Comparison of ENCODE assay signal across 28 mouse cellular contexts in the genomic region with DNA sequence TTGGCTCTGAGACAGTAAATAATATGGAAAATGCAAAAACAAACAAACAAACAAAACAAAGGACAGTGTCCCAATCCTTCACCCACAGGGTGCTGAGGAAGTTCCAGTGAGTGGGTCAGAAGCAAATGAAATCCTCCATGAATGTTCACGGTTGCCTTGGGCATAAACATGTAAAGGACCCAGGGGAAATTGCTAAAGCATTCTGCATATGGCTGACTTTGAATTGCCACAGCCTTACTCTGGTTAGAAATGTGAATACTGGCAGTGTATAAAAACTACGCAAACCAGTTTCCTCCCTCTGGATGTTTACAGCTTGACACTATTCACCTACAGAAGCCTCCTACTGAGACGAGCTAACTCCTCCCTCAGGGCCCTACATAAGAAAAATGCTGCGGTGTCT. TPM values are rescaled to one million over a fixed set of nuclear protein-coding genes. Genes with fewer than 3 reads are reported as not detected.
DNase-seq lines count a peak whose midpoint lies in the region; ATAC-seq lines count a peak whose summit lies in the region.
"Had no signal": no experiment of that assay in that cellular context is flagged by ENCODE, and none has a peak within 500 bp of the region (broad histone marks: within the 10 kb centered on the region; RNA-seq: fewer than 3 reads in every experiment).

No protein-coding gene starts in this region.

- H3K9ac ChIP-seq in midbrain, embryonic 13.5 days (replicated peaks): no peak overlapping the region
- no peak overlapping the region for H3K9ac ChIP-seq in midbrain, embryonic 11.5 days (ENCODE audit: low read length)
- H3K9ac ChIP-seq in hindbrain, embryonic 14.5 days: no peak overlapping the region
- no peak overlapping the region for H3K9ac ChIP-seq in midbrain, embryonic 16.5 days (ENCODE audit: low read depth, low read length)
- H3K9ac ChIP-seq: heart, embryonic 15.5 days; limb, embryonic 13.5 days; lung, embryonic 15.5 days had no signal

- 67% methylated on average over 4 of the region's 4 CpGs for WGBS in midbrain, embryonic 13.5 days
- WGBS in midbrain, embryonic 11.5 days: 72% methylated on average over 4 of the region's 4 CpGs
- 56% methylated on average over 4 of the region's 4 CpGs for WGBS in hindbrain, embryonic 14.5 days
- 64% methylated on average over 4 of the region's 4 CpGs for WGBS in midbrain, embryonic 16.5 days

- no peak for ATAC-seq in midbrain, embryonic 13.5 days
- ATAC-seq in midbrain, embryonic 11.5 days (ENCODE audit: low FRiP score): no peak
- peak; percentile 76 for ATAC-seq in hindbrain, embryonic 14.5 days (ENCODE audit: low FRiP score)
- peak; percentile 51; the same call in 1 of the 2 replicates for ATAC-seq in midbrain, embryonic 16.5 days
- no peak for ATAC-seq in inflammation-experienced regulatory T-cells, adult 6 months
- ATAC-seq: forebrain, embryonic 14.5 days; Patski had no signal

- H3K36me3 ChIP-seq in midbrain, embryonic 13.5 days: no peaks in the 10 kb centered on the region
- H3K36me3 ChIP-seq in midbrain, embryonic 11.5 days (ENCODE audit: control insufficient read depth, insufficient read depth, low read length): no peaks in the 10 kb centered on the region
- H3K36me3 ChIP-seq in hindbrain, embryonic 14.5 days (replicated peaks; ENCODE audit: control insufficient read depth, insufficient read depth): no peaks in the 10 kb centered on the region
- H3K36me3 ChIP-seq in midbrain, embryonic 16.5 days (ENCODE audit: control insufficient read depth, insufficient read depth, low read length): no peaks in the 10 kb centered on the region
- H3K36me3 ChIP-seq: heart, embryonic 10.5 days; heart, embryonic 15.5 days; limb, embryonic 13.5 days; lung, embryonic 15.5 days had no signal

- no peak overlapping the region for H3K4me2 ChIP-seq in midbrain, embryonic 13.5 days (replicated peaks)
- H3K4me2 ChIP-seq in midbrain, embryonic 11.5 days: no peak overlapping the region
- no peak overlapping the region for H3K4me2 ChIP-seq in hindbrain, embryonic 14.5 days (replicated peaks)
- H3K4me2 ChIP-seq in midbrain, embryonic 16.5 days (ENCODE audit: low read length): no peak overlapping the region
- H3K4me2 ChIP-seq: heart, embryonic 15.5 days; limb, embryonic 13.5 days; liver, embryonic 11.5 days; lung, embryonic 15.5 days had no signal

- no peak overlapping the region for H3K4me3 ChIP-seq in midbrain, embryonic 13.5 days (replicated peaks)
- no peak overlapping the region for H3K4me3 ChIP-seq in midbrain, embryonic 11.5 days (ENCODE audit: low read depth, low read length)
- H3K4me3 ChIP-seq in hindbrain, embryonic 14.5 days (replicated peaks; ENCODE audit: low read length): no peak overlapping the region
- H3K4me3 ChIP-seq in midbrain, embryonic 16.5 days (ENCODE audit: low read depth, low read length): no peak overlapping the region
- H3K4me3 ChIP-seq: heart, embryonic 10.5 days; heart, embryonic 15.5 days; layer of hippocampus, adult 2 months; left cerebral cortex, adult 2 months; limb, embryonic 13.5 days; lung, embryonic 15.5 days had no signal

- H3K4me1 ChIP-seq in midbrain, embryonic 13.5 days (replicated peaks): no peaks in the 10 kb centered on the region
- H3K4me1 ChIP-seq in midbrain, embryonic 11.5 days (ENCODE audit: control insufficient read depth, insufficient read depth, low read length): no peaks in the 10 kb centered on the region
- no peaks in the 10 kb centered on the region for H3K4me1 ChIP-seq in hindbrain, embryonic 14.5 days (replicated peaks; ENCODE audit: control insufficient read depth, insufficient read depth, low read length)
- H3K4me1 ChIP-seq in midbrain, embryonic 16.5 days (ENCODE audit: control insufficient read depth, insufficient read depth, low read length): no peaks in the 10 kb centered on the region
- H3K4me1 ChIP-seq: heart, embryonic 10.5 days; heart, embryonic 15.5 days; lung, embryonic 15.5 days had no signal

- no peaks in the 10 kb centered on the region for H3K27me3 ChIP-seq in midbrain, embryonic 13.5 days
- no peaks in the 10 kb centered on the region for H3K27me3 ChIP-seq in midbrain, embryonic 11.5 days (ENCODE audit: control insufficient read depth, insufficient read depth, low read length)
- no peaks in the 10 kb centered on the region for H3K27me3 ChIP-seq in hindbrain, embryonic 14.5 days (ENCODE audit: control insufficient read depth, insufficient read depth, low read length)
- no peaks in the 10 kb centered on the region for H3K27me3 ChIP-seq in midbrain, embryonic 16.5 days (ENCODE audit: control insufficient read depth, insufficient read depth, low read depth, low read length)
- H3K27me3 ChIP-seq: heart, embryonic 15.5 days; limb, embryonic 13.5 days; lung, embryonic 15.5 days; Patski had no signal

- H3K27ac ChIP-seq in midbrain, embryonic 13.5 days: peak overlapping the region; percentile 2; the same call in 1 of the 2 replicates
- no peak overlapping the region for H3K27ac ChIP-seq in midbrain, embryonic 11.5 days (ENCODE audit: low read depth, low read length)
- peak overlapping the region; percentile 70 for H3K27ac ChIP-seq in hindbrain, embryonic 14.5 days
- no peak overlapping the region for H3K27ac ChIP-seq in midbrain, embryonic 16.5 days (ENCODE audit: low read length)
- H3K27ac ChIP-seq: heart, embryonic 10.5 days; heart, embryonic 15.5 days; layer of hippocampus, adult 2 months; left cerebral cortex, adult 2 months; limb, embryonic 13.5 days; lung, embryonic 15.5 days had no signal

- H3K9me3 ChIP-seq in midbrain, embryonic 13.5 days: no peaks in the 10 kb centered on the region
- no peaks in the 10 kb centered on the region for H3K9me3 ChIP-seq in midbrain, embryonic 11.5 days (ENCODE audit: control insufficient read depth, low read length)
- H3K9me3 ChIP-seq in hindbrain, embryonic 14.5 days (ENCODE audit: control insufficient read depth, low read length): no peaks in the 10 kb centered on the region
- H3K9me3 ChIP-seq in midbrain, embryonic 16.5 days (replicated peaks; ENCODE audit: control insufficient read depth, low read length, poor library complexity, severe bottlenecking): no peaks in the 10 kb centered on the region
- H3K9me3 ChIP-seq: heart, embryonic 10.5 days; heart, embryonic 15.5 days; limb, embryonic 13.5 days; lung, embryonic 15.5 days had no signal

- no peak for DNase-seq in midbrain, embryonic 11.5 days (ENCODE audit: low spot score, missing footprints)
- DNase-seq in hindbrain, embryonic 14.5 days (ENCODE audit: low spot score): no peak
- no peak for DNase-seq in heart, adult 18-20 months
- DNase-seq in cerebellum, postnatal 25 days: no peak
- DNase-seq: adrenal gland, postnatal 25 days; cerebellum, adult 8-10 months; cerebellum, postnatal 36 days; gastrocnemius, postnatal 14 days; kidney, adult 18-20 months; kidney, postnatal 36 days; right cerebral cortex, postnatal 4 days; thymus, adult 2 months; thymus, postnatal 36 days had no signal

RNA-seq across cellular contexts. Expression of a gene that starts 54.9 kb away (rescaled TPM):
- 5.5 and 6.5 TPM in 2 replicates for polyA plus RNA-seq in midbrain, embryonic 13.5 days (2015; fragmentation: Nextera tagmentation; extraction: Ambion mirVana)
- 0.80 and 1.1 TPM in 2 replicates for polyA plus RNA-seq in midbrain, embryonic 11.5 days (2014; fragmentation: Nextera tagmentation; extraction: Ambion mirVana)
- polyA plus RNA-seq in hindbrain, embryonic 14.5 days (2014; fragmentation: Nextera tagmentation; extraction: Ambion mirVana): 5.7 and 7.1 TPM in 2 replicates
- 12.3 and 12.6 TPM in 2 replicates for polyA plus RNA-seq in midbrain, embryonic 16.5 days (2015; fragmentation: Nextera tagmentation; extraction: Ambion mirVana)
- total RNA-seq in heart, adult 18-20 months (2021): under 1 TPM; 0.79 to 0.80 TPM
- not detected for polyA plus RNA-seq in inflammation-experienced regulatory T-cells, adult 6 months (2017; shearing (Covaris generic))
- total RNA-seq: granulocyte monocyte progenitor cell, adult 5-6 weeks; megakaryocyte, adult 5-6 weeks; MEL had no signal
- polyA plus RNA-seq: liver, embryonic 11.5 days; Patski had no signal

Comparison
In these comparisons a context has a peak if more than half of its experiments do, and no peak if none do; other contexts are left out.
1. ATAC-seq: peak in hindbrain, embryonic 14.5 days (single experiment) and midbrain, embryonic 16.5 days (single experiment); none in midbrain, embryonic 13.5 days (single experiment), midbrain, embryonic 11.5 days (single experiment) and inflammation-experienced regulatory T-cells, adult 6 months (single experiment).
2. H3K27ac ChIP-seq: peak in midbrain, embryonic 13.5 days (single experiment) and hindbrain, embryonic 14.5 days (single experiment); none in midbrain, embryonic 11.5 days (single experiment) and midbrain, embryonic 16.5 days (single experiment).